Mouse (Mus musculus) small intestine, adult 2 months (tissue): Measurements from ENCODE around the gene Prkar2b. TPM values are rescaled to one million over a fixed set of nuclear protein-coding genes. Genes with fewer than 3 reads are reported as not detected.

Experiments
- H3K27ac ChIP-seq: fragments of 200-500 bp; 2 replicates; pipeline ENCODE4 v1.5.1; 2012; ENCODE audit warnings: low read depth, low read length, control low read depth, inconsistent platforms; ENCODE audit not compliant: insufficient read depth
- H3K27me3 ChIP-seq: fragments of 200-500 bp; 2 replicates; pipeline ENCODE4 v1.6.1; 2012; ENCODE audit warnings: mild to moderate bottlenecking, moderate library complexity, low read length, inconsistent platforms; ENCODE audit not compliant: control insufficient read depth, insufficient read depth
- H3K36me3 ChIP-seq: fragments of 200-500 bp; 2 replicates; pipeline ENCODE4 v1.6.1; 2012; ENCODE audit warnings: mild to moderate bottlenecking, low read length, control low read depth, inconsistent platforms; ENCODE audit not compliant: control insufficient read depth, insufficient read depth
- H3K4me1 ChIP-seq: fragments of 200-500 bp; 2 replicates; pipeline ENCODE4 v1.6.1; 2012; ENCODE audit warnings: low read length, inconsistent platforms, mixed read lengths; ENCODE audit not compliant: control insufficient read depth, insufficient read depth, insufficient read length
- H3K4me3 ChIP-seq: fragments of 200-500 bp; 2 replicates; pipeline ENCODE4 v1.5.1; 2012; ENCODE audit warnings: low read depth, mild to moderate bottlenecking, control low read depth, inconsistent platforms, low read length, moderate library complexity
- CTCF ChIP-seq: fragments of 200-500 bp; IDR thresholded peaks from 2 replicates; pipeline ENCODE4 v1.5.1; 2012; ENCODE audit warnings: low read depth, mild to moderate bottlenecking, control low read depth, inconsistent platforms, low read length, moderate library complexity, mixed read lengths; ENCODE audit not compliant: insufficient replicate concordance, insufficient read length; ENCODE audit errors: extremely low read depth
- POLR2A ChIP-seq: fragments of 200-500 bp; IDR thresholded peaks from 2 replicates; pipeline ENCODE4 v1.6.1; 2012; ENCODE audit warnings: low read depth, mild to moderate bottlenecking, control low read depth, inconsistent platforms, low read length, moderate library complexity
- WGBS: fragments of 180-500 bp; shearing (Covaris S2); methylation state at CpG from one replicate; pipeline ENCODE4 v1.1.7; 2018; 5-methylcytosine and 5-hydroxymethylcytosine counted together
- polyA plus RNA-seq: library from polyadenylated mRNA; depleted of rRNA; stranded (reverse); fragments of >200 nt; gene quantifications from 2 replicates; pipeline ENCODE4 v1.2.3, GENCODE M21; 2012

Gene Prkar2b
- polyA plus RNA-seq, 1 experiment = 1.4 TPM

- TF ChIP-seq POLR2A = no peak
- no peak for TF ChIP-seq CTCF
- Histone ChIP-seq H3K36me3 (no peaks in the 10 kb centered on the region), H3K4me1 (no peaks in the 10 kb centered on the region), H3K27me3 (no peaks in the 10 kb centered on the region; the same call in 1 of the 2 replicates), H3K4me3 (no peak overlapping the region), H3K27ac (no peak overlapping the region)
- WGBS = 61% methylated on average over 5 of the region's 5 CpGs
Observed at GRCm38 (mm10) chr12:32050165-32050564, 10.9 kb downstream of the Prkar2b start.

GRCm38 (mm10) chr12:32045566-32046330 lies 15.3 kb downstream of the Prkar2b start:
- Histone ChIP-seq H3K4me3 (no peak overlapping the region), H3K36me3 (no peaks in the 10 kb centered on the region), H3K27ac (no peak overlapping the region), H3K27me3 (no peaks in the 10 kb centered on the region), H3K4me1 (no peaks in the 10 kb centered on the region)
- 79% methylated on average over 17 of the region's 17 CpGs for WGBS
- TF ChIP-seq CTCF (no peak), POLR2A (no peak)

- 47% methylated on average over 5 of the region's 5 CpGs for WGBS
- H3K36me3 ChIP-seq = no peaks in the 10 kb centered on the region
Observed at GRCm38 (mm10) chr12:32044487-32045134, 16.5 kb downstream of the Prkar2b start.

GRCm38 (mm10) chr12:32033536-32033935 lies 27.6 kb downstream of the Prkar2b start:
- no peaks in the 10 kb centered on the region for H3K36me3 ChIP-seq
- H3K4me1 ChIP-seq = no peaks in the 10 kb centered on the region
- WGBS = 71% methylated on average over 6 of the region's 6 CpGs
- no peak overlapping the region for H3K27ac ChIP-seq
- TF ChIP-seq CTCF = no peak
- TF ChIP-seq POLR2A = no peak
- no peaks in the 10 kb centered on the region for H3K27me3 ChIP-seq
- H3K4me3 ChIP-seq = no peak overlapping the region

More at GRCm38 (mm10) chr12:32044487-32045134, 16.5 kb downstream of the Prkar2b start:
- Histone ChIP-seq H3K27me3 (no peaks in the 10 kb centered on the region), H3K4me1 (no peaks in the 10 kb centered on the region), H3K27ac (no peak overlapping the region), H3K4me3 (no peak overlapping the region)
- TF ChIP-seq CTCF = no peak
- no peak for TF ChIP-seq POLR2A

GRCm38 (mm10) chr12:32032917-32033316 lies 28.2 kb downstream of the Prkar2b start:
- no peak overlapping the region for H3K27ac ChIP-seq
- no peaks in the 10 kb centered on the region for H3K36me3 ChIP-seq
- WGBS = 92% methylated on average over 7 of the region's 7 CpGs
- H3K4me1 ChIP-seq = no peaks in the 10 kb centered on the region
- no peak overlapping the region for H3K4me3 ChIP-seq
- no peak for TF ChIP-seq CTCF
- TF ChIP-seq POLR2A = no peak
- no peaks in the 10 kb centered on the region for H3K27me3 ChIP-seq

GRCm38 (mm10) chr12:32018376-32018750 lies 42.7 kb downstream of the Prkar2b start:
- peak overlapping the region; percentile 73 for H3K27ac ChIP-seq
- TF ChIP-seq POLR2A (no peak), CTCF (no peak)
- no peaks in the 10 kb centered on the region for H3K27me3 ChIP-seq
- WGBS = 20% methylated on average over 3 of the region's 3 CpGs
- H3K4me3 ChIP-seq = no peak overlapping the region
- H3K36me3 ChIP-seq = no peaks in the 10 kb centered on the region
- H3K4me1 ChIP-seq = peaks cover 10% of the 10 kb centered on the region; the same call in 1 of the 2 replicates
